Mouse (Mus musculus) c-Kit-positive CD71-positive TER-119-negative erythroid progenitor cells, embryonic 14.5 days (primary cell): ENCODE data around the gene Abi3.
A peak's percentile ranks its signal among the peaks of the same experiment; 100 is the strongest.

Experiments used
- DNase-seq: peaks from one replicate; pipeline ENCODE4 v3.0.0-alpha.2; 2013; ENCODE audit warnings: low read depth

The Abi3 gene

GRCm38 (mm10) chr11:95838999-95839868 lies 3.0 kb downstream of the Abi3 start:
- no peak for DNase-seq

GRCm38 (mm10) chr11:95838598-95838997 lies 3.7 kb downstream of the Abi3 start:
- DNase-seq = no peak

DNA sequence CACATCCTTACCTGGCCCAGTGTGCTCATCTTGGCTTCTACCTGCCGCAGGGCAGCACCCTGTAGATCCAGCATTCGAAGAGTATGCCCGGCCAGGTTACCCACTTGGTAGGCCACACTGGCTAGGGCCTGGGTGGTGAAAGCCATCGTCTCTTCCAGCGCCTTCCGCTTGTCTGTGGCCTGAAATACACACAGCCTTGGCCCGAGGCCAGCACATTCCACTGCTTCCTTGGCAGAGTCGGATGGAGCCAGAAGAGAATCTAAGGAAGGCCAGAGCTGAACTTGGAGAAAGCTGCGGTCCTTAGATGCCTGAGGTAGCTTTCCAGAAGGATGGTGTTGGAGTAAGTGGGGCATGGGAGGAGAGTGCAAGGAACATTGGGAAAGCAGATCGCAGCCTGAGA lies 5.2 kb downstream of the Abi3 start, which contains the start of gene Gngt2:
Gene Gngt2 (plus strand): TSS at position 158 of the 400 bp plus-strand sequence.
- no peak for DNase-seq

DNA sequence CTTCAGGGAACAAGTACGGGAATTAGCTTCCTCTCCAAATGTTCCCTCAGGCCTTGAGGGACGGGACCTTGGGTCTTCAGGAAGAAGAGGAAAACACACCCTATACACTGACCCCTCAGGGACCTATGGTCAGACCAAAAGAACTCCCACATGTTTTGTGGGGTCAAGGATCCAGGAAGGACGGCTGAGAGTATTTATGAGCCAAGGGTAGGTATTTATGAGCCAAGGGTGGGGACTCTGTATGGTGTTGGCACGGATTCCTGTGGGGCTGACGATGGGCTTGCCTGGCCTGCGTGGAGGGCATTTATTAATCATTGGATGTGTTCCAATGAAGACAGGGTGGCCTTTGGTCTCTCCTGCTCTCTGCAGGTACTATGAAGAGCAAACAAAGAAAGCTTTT lies 5.8 kb downstream of the Abi3 start:
- DNase-seq = no peak

GRCm38 (mm10) chr11:95835832-95836231 lies 6.4 kb downstream of the Abi3 start:
- no peak for DNase-seq

DNA sequence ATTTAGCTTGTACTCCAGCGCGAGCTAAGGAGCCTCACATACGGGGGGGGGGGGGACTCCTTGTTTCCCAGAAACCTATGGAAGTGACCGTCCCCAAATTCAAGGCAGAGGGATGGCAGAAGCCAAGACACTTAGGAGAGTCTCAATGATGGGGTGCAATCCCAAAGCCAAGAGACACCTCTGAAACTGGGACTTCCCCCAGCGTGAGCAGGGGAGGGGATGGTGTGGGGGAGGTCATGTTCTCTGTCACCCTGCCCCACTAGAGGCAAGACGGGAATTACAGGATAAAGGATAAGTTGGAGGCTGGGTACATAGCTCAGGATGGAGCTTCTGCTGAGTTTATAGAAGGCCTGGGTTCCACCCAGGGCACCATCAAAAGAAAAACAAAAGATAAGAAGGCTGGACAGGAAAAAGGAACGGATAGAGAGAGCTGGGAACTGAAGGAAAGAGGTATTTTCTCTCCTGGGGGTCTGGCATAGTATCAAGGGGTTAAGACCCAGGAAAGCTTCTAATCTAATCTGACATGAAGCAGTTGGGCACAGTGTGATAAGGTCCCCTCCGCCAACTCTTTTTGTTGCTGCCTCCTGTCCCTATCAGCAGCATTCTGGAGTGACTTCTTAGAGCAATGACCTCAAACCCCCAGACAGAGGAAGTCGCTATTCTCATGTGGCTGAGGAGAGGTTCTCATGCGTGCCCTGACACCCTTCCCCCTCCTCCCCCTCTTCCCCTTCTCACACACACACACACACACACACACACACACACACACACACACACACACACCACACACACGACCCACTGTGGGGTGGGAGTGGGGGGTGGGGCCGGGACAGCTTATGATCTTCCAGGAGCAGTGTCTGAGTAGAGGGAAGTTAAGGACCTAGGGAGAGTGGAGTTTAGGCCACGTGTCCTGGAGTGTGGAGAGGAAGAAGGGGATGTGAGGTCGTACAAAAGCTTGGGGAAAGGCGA lies 7.2 kb downstream of the Abi3 start:
- peak; percentile 68 for DNase-seq

- DNase-seq = no peak
These were observed 8.1 kb downstream of the Abi3 start for GRCm38 (mm10) chr11:95834143-95834667.

- no peak for DNase-seq
These were observed 8.6 kb downstream of the Abi3 start for GRCm38 (mm10) chr11:95833631-95834142.

- no peak for DNase-seq
These were observed 9.2 kb downstream of the Abi3 start for GRCm38 (mm10) chr11:95833006-95833570.

DNA sequence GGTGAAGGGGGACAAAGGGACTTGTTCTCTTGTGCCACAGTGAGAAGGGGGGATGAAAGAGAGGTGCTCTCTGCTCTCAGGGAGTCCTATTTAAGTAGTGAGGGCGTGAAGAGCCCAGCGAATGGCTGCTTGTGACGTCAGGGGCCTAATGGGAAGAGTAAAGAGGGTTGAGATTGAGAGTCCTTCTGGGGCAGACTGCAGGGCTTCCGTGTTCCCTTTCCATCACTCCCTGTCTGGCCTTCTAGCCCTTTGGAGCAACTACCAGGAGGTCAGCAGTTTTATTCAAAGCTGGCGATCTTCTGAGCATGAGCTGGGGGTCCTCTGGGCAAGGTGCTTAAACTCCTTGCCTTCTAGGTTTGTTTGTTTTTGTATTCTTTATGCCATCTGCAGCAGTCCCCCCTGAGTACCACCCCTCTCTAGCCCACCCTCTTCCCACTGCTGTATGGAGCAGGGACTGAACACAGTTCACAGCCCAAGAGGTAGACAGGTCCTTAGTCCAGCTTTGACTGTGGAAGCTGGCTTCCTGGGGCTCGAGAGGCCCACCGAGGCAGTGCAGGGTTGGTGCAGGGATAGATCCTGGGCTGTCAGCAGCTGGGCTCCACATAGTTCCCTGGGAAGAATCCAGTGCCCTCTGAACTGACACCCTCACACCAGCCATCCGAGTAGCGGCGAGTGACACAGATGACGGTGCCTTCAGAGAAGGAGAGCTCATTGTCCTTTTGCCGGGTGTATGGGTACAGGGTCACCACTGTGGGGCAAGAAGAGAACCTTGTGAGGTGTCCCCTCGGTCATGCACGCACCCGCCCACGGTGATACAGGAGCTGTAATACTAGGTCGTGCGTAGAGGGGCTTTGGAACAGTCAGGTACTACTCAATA lies 9.9 kb downstream of the Abi3 start:
- DNase-seq = no peak

DNA sequence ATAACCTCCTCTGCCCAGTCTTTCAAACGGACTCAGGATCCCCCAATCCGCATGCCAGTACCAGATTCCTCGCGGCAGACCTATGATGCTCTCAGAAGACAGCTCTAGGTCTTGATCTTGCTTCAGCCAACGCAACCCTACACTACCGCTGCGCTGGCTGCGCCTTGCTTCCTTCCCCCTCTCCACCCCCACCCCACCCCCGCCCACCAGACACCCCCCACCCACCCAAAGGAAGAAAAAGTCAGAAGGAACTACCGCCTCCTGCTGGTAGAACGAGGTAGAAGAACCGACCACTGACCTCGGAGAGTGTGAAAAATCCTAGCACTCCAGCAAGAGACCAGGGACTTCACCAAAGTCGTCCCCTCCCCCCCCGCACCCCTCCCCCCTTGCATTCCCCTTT lies 10.6 kb downstream of the Abi3 start:
- no peak for DNase-seq

- DNase-seq = no peak
These were observed 11.0 kb downstream of the Abi3 start for GRCm38 (mm10) chr11:95831276-95831619.

- DNase-seq = no peak
These were observed 11.6 kb downstream of the Abi3 start for GRCm38 (mm10) chr11:95830411-95831275.

- DNase-seq = no peak
These were observed 12.7 kb downstream of the Abi3 start for GRCm38 (mm10) chr11:95829526-95830050.

DNA sequence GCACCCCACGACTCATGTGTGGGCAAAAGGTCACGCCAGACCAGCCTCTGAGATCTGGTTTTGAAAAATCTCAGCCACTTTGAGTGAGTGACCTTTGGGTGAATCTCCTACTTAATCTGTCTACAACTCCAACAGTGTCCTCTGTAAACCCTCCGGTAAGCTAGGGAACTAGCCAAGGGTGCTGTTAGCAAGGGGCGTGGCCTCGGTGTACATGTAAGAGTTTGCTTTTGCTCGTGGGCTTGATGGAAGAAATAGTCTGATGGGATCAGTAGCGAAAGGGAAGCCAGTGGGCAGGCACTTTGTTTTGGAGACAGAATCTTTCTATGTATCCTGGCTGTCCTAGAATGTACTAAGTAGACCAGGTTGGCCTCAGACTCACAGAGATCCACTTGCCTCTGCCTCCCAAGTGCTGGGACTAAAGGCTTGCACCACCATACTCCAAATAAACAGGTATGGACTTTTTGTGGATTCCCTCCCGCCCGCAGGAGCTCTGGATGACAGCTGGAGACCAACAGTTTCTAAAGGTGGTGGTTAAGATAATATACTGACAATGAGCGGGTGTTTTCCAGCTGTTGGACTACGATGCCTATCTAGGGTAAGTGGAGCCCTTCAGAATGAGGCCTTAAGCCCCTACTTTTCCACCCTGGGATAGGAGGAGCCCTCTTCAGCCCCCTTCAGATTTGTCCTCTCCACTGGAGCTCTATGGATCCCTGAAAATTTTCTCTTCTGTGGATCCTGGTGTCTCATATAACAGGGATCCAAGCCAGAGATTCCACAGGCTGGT lies 13.9 kb downstream of the Abi3 start:
- no peak for DNase-seq

DNA sequence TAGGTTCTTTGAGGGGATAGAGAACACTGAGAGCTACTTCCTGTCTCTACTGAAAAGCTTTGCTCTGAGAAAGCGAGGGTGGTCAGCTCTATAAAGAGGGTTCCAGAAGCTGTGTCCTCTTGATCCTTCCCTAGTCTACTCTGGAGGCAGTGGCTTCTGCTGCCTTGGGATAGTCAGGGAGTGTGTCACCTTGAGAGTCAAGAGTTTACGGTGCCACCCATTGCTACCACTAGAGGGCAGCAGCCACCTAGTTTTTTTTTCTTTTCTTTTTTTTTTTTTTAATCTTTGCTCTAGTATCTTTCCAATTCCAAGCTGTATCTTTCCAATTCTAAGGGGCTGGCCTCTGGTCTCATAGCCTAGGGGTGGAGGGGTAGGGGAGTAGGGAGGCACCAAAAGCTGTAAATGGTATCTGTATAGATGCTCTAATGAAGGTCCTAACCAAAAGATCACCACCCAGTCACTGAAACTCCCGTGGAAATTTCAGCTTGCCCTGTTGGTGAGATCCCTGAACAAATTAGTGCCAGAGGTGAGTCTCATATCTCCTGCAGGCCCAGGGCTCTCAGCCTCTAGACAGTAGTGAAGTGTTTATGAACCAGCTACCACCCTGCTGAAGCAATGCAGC lies 14.7 kb downstream of the Abi3 start:
- DNase-seq = peak; percentile 65

DNA sequence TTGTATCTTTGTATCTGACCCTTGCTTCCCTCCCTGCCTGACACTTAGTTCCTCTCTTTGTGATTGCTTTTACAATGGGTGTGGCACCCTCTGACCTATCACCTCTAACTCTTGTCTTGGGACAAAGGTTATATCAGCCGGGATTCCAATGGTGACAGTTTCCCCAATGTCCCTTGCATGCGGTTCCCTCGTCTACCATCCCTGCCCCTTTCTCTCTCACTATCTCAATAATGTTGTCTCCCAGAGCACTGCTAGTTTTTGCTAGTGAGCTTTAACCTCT lies 15.2 kb downstream of the Abi3 start:
- DNase-seq = no peak

- DNase-seq = no peak
These were observed 15.7 kb downstream of the Abi3 start for GRCm38 (mm10) chr11:95826317-95827167.
